Mouse (Mus musculus) Patski (cell line): ENCODE data around the gene Dars. TPM values are rescaled to one million over a fixed set of nuclear protein-coding genes. Genes with fewer than 3 reads are reported as not detected.

Experiments
- ATAC-seq: fragments of 100-300 bp; one replicate; pipeline ENCODE4 v1.8.0; 2021
- CTCF ChIA-PET: fragments of 350-600 bp; sonication (Branson Sonifier 250); formaldehyde crosslinking; loops from one replicate; lab custom pipeline; 2022; ENCODE audit warnings: inconsistent platforms; lab: Charles Lee
- POLR2A ChIA-PET: fragments of 350-600 bp; sonication (Branson Sonifier 250); formaldehyde crosslinking; loops from one replicate; lab custom pipeline; 2022; ENCODE audit warnings: antibody characterized with exemption, inconsistent platforms; lab: Charles Lee
- DNase-seq: peaks from one replicate; pipeline ENCODE4 v3.0.0-alpha.2; 2011; ENCODE audit warnings: low read depth, low spot score
- H3K27me3 ChIP-seq: fragments of 371-371 bp; one replicate; pipeline ENCODE4 v1.5.1; 2021
- CTCF ChIP-seq: fragments of 100-300 bp; IDR thresholded peaks from one replicate; pipeline ENCODE4 v1.5.1; 2021
- in situ Hi-C: fragments of 300-500 bp; cut with MboI; formaldehyde crosslinking; loops from 3 replicates; pipeline ENCODE4 v1.11.1; 2018; ENCODE audit warnings: low pct_unique_long_range_greater_than_20kb, mixed read lengths
- polyA plus RNA-seq: library from polyadenylated mRNA; unstranded; gene quantifications from one replicate; pipeline ENCODE4 v1.2.3, GENCODE M21; 2021

Dars gene
- polyA plus RNA-seq, 1 experiment from 2014 or later: 107 TPM

- H3K27me3 ChIP-seq: no peaks in the 10 kb centered on the region
- DNase-seq (no peak), ATAC-seq (no peak)
- POLR2A ChIA-PET: no interaction called here
- in situ Hi-C loops: no loop called here
- TF ChIP-seq CTCF: no peak
- CTCF ChIA-PET: interaction anchor here (0.6 to 1.3 kb wide), 2 partner anchors 12 to 223 kb away, joined by 3 read pairs; no protein-coding TSS in a partner anchor
Observed at GRCm38 (mm10) chr1:128417533-128417888, 343 bp upstream of the Dars start.

DNA sequence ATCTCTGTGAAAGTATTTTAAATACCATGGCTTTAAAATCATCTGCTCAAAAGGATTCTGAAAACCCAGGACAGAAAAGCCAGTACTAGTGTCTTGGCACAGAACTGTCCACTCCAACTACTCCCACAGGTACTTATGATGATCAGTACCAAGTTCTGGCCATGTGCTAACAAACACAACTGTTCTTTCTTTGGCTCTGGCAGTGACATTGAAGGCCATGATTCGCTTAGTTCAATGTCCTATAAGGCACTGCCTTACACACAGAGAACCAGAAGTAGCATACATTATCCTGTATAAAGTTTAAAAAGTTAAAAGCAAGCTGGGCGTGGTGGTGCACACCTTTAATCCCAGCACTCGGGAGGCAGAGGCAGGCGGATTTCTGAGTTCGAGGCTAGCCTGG lies 6.0 kb downstream of the Dars start:
- ChIA-PET CTCF (no interaction called here), POLR2A (no interaction called here)
- no peak for TF ChIP-seq CTCF
- ATAC-seq: no peak
- in situ Hi-C loops: no loop called here
- no peak for DNase-seq
- H3K27me3 ChIP-seq: no peaks in the 10 kb centered on the region

- CTCF ChIA-PET: no interaction called here
- no peak for TF ChIP-seq CTCF
- DNase-seq: no peak
- in situ Hi-C loops: no loop called here
- ATAC-seq: no peak
- no peaks in the 10 kb centered on the region for H3K27me3 ChIP-seq
- POLR2A ChIA-PET: no interaction called here
Observed at GRCm38 (mm10) chr1:128406846-128407245, 10.3 kb downstream of the Dars start.

DNA sequence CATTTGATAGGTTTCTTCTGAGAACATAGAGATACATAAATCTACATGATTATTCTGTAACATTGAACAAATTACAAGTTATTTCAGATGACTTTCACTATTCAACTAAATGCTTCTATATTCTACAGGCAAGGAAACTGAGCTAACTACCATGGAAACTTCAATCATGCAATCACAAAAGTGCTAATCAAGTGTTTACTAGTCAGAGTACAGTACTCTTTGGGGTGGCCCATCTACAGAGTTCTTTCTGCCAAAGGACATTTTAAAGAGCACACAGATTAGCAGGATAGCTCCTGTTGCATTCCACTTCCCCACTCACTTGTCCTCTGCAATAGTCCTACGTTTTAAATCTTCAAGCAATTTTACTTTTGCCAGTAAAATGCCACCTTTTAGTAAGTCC lies 11.5 kb downstream of the Dars start:
- no peak for DNase-seq
- ChIA-PET POLR2A (no interaction called here), CTCF (interaction anchor here (0.6 to 1.7 kb wide), 2 partner anchors 26 to 37 kb away, joined by 3 read pairs; no protein-coding TSS in a partner anchor)
- H3K27me3 ChIP-seq: no peaks in the 10 kb centered on the region
- no peak for ATAC-seq
- in situ Hi-C loops: no loop called here
- no peak for TF ChIP-seq CTCF

DNA sequence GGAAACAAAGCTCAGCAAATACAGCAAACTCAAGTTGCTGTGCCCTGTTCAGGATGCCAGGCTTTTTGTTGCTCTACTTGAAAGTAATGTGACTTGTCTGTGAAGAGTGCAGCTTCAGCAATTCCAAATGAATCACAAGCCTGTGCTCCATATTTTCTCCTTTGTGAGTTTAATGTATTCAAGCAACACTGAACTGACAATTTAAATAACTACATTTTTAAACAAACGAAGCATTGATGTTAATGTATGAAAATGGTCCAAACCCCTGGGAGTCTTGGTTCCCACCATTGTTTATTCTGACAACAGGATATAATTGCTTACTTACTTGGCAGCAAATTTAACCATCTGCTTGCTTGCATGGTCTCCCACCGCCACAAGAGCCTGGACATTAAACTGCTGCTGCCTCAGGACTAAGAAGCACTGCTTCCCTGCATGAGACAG lies 12.1 kb downstream of the Dars start:
- ChIA-PET POLR2A (interaction anchor here (0.7 kb wide), 1 partner anchor 21 kb away, joined by 8 read pairs; no protein-coding TSS in a partner anchor), CTCF (interaction anchor here (0.6 to 1.7 kb wide), 2 partner anchors 26 to 36 kb away, joined by 3 read pairs; no protein-coding TSS in a partner anchor)
- no peaks in the 10 kb centered on the region for H3K27me3 ChIP-seq
- DNase-seq (no peak), ATAC-seq (no peak)
- in situ Hi-C loops: no loop called here
- TF ChIP-seq CTCF: no peak

GRCm38 (mm10) chr1:128400926-128401325 lies 16.2 kb downstream of the Dars start:
- in situ Hi-C loops: no loop called here
- ChIA-PET POLR2A (no interaction called here), CTCF (no interaction called here)
- DNase-seq (no peak), ATAC-seq (no peak)
- no peaks in the 10 kb centered on the region for H3K27me3 ChIP-seq
- no peak for TF ChIP-seq CTCF

- no peak for TF ChIP-seq CTCF
- POLR2A ChIA-PET: no interaction called here
- ATAC-seq (no peak), DNase-seq (no peak)
- H3K27me3 ChIP-seq: no peaks in the 10 kb centered on the region
- in situ Hi-C loops: no loop called here
- CTCF ChIA-PET: interaction anchor here (0.6 to 0.7 kb wide), 2 partner anchors 9 to 322 kb away, joined by 3 read pairs; no protein-coding TSS in a partner anchor
Observed at GRCm38 (mm10) chr1:128399941-128400915, 16.9 kb downstream of the Dars start.

DNA sequence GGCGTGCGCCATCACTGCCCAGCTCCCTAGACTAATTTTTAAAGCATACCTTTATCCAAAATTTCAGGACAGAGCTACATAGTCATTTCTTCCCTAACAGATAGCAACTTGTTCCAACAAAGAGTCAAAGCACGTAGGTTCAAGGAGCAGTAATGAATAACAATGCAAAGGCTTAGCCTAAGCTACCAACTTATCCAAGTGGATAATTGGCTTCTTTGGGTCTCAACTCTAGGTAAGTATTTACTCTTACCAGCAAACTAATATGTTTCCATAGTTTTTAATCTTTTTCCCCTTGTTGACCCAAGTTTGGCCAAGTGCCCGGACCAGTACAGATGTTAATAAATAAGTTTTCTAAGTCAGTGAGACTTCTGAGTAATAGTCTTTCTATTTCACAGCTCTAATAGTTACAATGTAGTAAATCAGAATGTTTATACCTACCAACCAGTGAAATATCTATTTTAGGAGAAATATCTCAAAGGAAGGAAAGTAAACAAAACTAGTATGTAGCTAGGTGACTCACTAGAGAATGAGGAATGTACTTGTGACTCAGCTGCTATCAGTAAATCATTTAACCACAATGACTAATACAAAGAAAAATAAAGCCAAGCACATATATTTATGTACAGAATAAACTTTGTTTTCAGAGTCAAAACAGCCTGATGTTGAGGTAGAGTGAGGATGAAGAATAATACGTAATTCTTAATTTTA lies 18.3 kb downstream of the Dars start:
- peak; percentile 69 for DNase-seq
- in situ Hi-C loops: no loop called here
- ATAC-seq: peak; percentile 94
- no peaks in the 10 kb centered on the region for H3K27me3 ChIP-seq
- ChIA-PET CTCF (interaction anchor here (1.4 kb wide), 1 partner anchor 23 kb away, joined by 4 read pairs; no protein-coding TSS in a partner anchor), POLR2A (no interaction called here)
- no peak for TF ChIP-seq CTCF

- POLR2A ChIA-PET: no interaction called here
- in situ Hi-C loops: no loop called here
- no peak for TF ChIP-seq CTCF
- ATAC-seq (no peak), DNase-seq (no peak)
- H3K27me3 ChIP-seq: no peaks in the 10 kb centered on the region
- CTCF ChIA-PET: no interaction called here
Observed at GRCm38 (mm10) chr1:128394657-128395056, 22.5 kb downstream of the Dars start.

- in situ Hi-C loops: no loop called here
- ATAC-seq: no peak
- CTCF ChIA-PET: no interaction called here
Observed at GRCm38 (mm10) chr1:128392382-128392781, 24.8 kb downstream of the Dars start.

More at GRCm38 (mm10) chr1:128392382-128392781, 24.8 kb downstream of the Dars start:
- POLR2A ChIA-PET: no interaction called here
- no peak for TF ChIP-seq CTCF
- DNase-seq: no peak
- H3K27me3 ChIP-seq: no peaks in the 10 kb centered on the region
